Mouse (Mus musculus) liver, embryonic 14.5 days (tissue): ENCODE results near the gene Atxn7l1. TPM values are rescaled to one million over a fixed set of nuclear protein-coding genes. Genes with fewer than 3 reads are reported as not detected.

Experiments used
- ATAC-seq: fragments of 200-750 bp; cut with Nextera tagmentation; 2 replicates; pipeline ENCODE4 v1.8.0; 2017; ENCODE audit warnings: moderate number of reproducible peaks, mild to moderate bottlenecking, moderate library complexity; ENCODE audit not compliant: insufficient read depth
- DNase-seq, 3 experiments: peaks; one replicate each; pipeline ENCODE4 v3.0.0-alpha.2; 2012 to 2013; ENCODE audit warnings: low read depth in 3 of 3, low spot score in 3 of 3
- H3K27ac ChIP-seq: fragments of 300-500 bp; sonication (generic); 2 replicates; pipeline ENCODE4 v1.5.1; 2014; ENCODE audit warnings: moderate library complexity, mild to moderate bottlenecking, control low read depth, inconsistent platforms
- H3K27me3 ChIP-seq: fragments of 300-500 bp; sonication (generic); 2 replicates; pipeline ENCODE4 v1.6.1; 2014; ENCODE audit warnings: mild to moderate bottlenecking, low read length, moderate library complexity; ENCODE audit not compliant: control insufficient read depth, insufficient read depth
- H3K36me3 ChIP-seq: fragments of 300-500 bp; sonication (generic); replicated peaks from 2 replicates; pipeline ENCODE4 v1.6.1; 2014; ENCODE audit warnings: low read depth; ENCODE audit not compliant: control insufficient read depth, insufficient read depth
- H3K4me1 ChIP-seq, 2 experiments: fragments of 200-500 bp in 1 of 2; fragments of 300-500 bp in 1 of 2; sonication (generic) in 1 of 2; replicated peaks; 2 replicates each; pipeline ENCODE4 v1.6.1; 2012 to 2014; ENCODE audit warnings: antibody characterized with exemption in 1 of 2, inconsistent platforms in 1 of 2, low read length in 1 of 2; ENCODE audit not compliant: control insufficient read depth in 2 of 2, insufficient read depth in 2 of 2
- H3K4me2 ChIP-seq: fragments of 300-500 bp; sonication (generic); 2 replicates; pipeline ENCODE4 v1.6.1; 2014; ENCODE audit warnings: low read depth, mild to moderate bottlenecking, control low read depth, moderate library complexity
- H3K4me3 ChIP-seq, 2 experiments: fragments of 200-500 bp in 1 of 2; fragments of 300-500 bp in 1 of 2; sonication (generic) in 1 of 2; 2 replicates each; pipeline ENCODE4 v1.5.1; 2012 to 2014; ENCODE audit warnings: low read depth in 2 of 2, low read length in 2 of 2, mild to moderate bottlenecking in 2 of 2, control low read depth in 1 of 2, inconsistent platforms in 1 of 2, moderate library complexity in 1 of 2; ENCODE audit not compliant: insufficient read depth in 1 of 2
- H3K9ac ChIP-seq: fragments of 300-500 bp; sonication (generic); replicated peaks from 2 replicates; pipeline ENCODE4 v1.6.1; 2014; ENCODE audit warnings: mild to moderate bottlenecking, control low read depth, moderate library complexity
- H3K9me3 ChIP-seq: fragments of 300-500 bp; sonication (generic); 2 replicates; pipeline ENCODE4 v1.6.1; 2016; ENCODE audit warnings: low read length, mixed read lengths; ENCODE audit not compliant: control insufficient read depth
- CTCF ChIP-seq: IDR thresholded peaks from 2 replicates; pipeline ENCODE4 v1.5.1; 2016; ENCODE audit warnings: antibody characterized with exemption, low read depth, control low read depth
- EP300 ChIP-seq: IDR thresholded peaks from 2 replicates; pipeline ENCODE4 v1.6.1; 2016; ENCODE audit warnings: antibody characterized with exemption, low read depth
- WGBS: fragments of 180-500 bp; shearing (Covaris S2); extraction: QIAGEN DNeasy Blood & Tissue Kit; methylation state at CpG from one replicate; pipeline ENCODE4 v1.1.7; 2014; ENCODE audit not compliant: insufficient replicate concordance; 5-methylcytosine and 5-hydroxymethylcytosine counted together
- polyA plus RNA-seq, 2 experiments: library from polyadenylated mRNA; depleted of rRNA in 1 of 2; stranded (reverse) in 1 of 2; unstranded in 1 of 2; fragments of >200 nt; fragmentation: Nextera tagmentation in 1 of 2; extraction: Ambion mirVana in 1 of 2; gene quantifications; 2 replicates each; pipeline versions ENCODE4 v1.2.1 to v1.2.3; 2012 to 2014

The Atxn7l1 gene
- polyA plus RNA-seq, 2 experiments, result 13.3 to 13.9 TPM

DNA sequence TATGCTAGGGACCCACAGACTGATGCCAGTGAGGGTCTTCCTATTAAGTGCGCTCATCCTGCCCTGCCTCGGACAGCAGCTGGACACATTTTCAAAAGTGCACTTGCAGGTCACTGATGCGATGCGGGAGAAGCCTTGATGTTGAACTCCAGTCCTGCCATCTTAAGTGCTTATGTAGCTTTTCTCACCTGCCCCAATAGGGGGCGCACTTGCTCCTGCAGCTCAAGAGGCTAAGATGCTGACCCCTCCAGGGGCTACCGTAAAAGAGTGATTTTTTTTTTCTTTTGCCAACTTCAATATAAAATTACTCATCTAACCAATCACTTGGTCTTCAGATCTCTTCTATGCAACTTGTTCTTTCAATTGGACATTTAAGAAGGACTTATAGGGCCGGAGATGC lies 175.1 kb downstream of the Atxn7l1 start:
- WGBS, result 79% methylated on average over 7 of the region's 7 CpGs
- ATAC-seq, result no peak
- DNase-seq, result no peak
- TF ChIP-seq CTCF, result peak; percentile 71
- TF ChIP-seq EP300, result no peak
- Histone ChIP-seq H3K4me2 (no peak overlapping the region), H3K9ac (no peak overlapping the region), H3K27ac (no peak overlapping the region), H3K4me1 (peaks cover 12% of the 10 kb centered on the region in 2 experiments), H3K27me3 (no peaks in the 10 kb centered on the region), H3K36me3 (peaks cover 22% of the 10 kb centered on the region), H3K4me3 (no peak overlapping the region), H3K9me3 (no peaks in the 10 kb centered on the region)

DNA sequence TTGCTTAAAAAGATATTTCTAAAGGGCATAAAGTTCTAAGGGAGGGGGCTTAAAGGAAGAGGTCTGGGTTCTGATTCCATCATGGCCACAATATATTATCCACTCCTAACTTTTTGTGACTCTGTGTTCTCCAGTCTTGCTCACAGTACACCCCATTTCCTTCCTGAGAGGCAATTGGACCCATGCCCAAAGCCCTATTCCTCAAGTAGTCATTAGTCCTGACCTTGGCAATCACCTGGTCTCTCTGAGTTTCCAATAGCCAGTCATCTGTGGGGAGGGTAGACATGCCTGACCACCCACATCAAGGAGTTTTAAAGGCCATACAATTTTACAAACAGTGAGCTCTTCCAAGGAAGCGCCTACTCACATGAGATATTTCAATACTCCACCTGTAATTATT lies 176.3 kb downstream of the Atxn7l1 start:
- Histone ChIP-seq H3K4me1 (peaks cover 0 to under 1% of the 10 kb centered on the region in 2 experiments; a peak in 3 of 4 replicates), H3K4me3 (no peak overlapping the region), H3K9ac (no peak overlapping the region), H3K4me2 (no peak overlapping the region), H3K9me3 (no peaks in the 10 kb centered on the region), H3K27ac (no peak overlapping the region), H3K27me3 (no peaks in the 10 kb centered on the region), H3K36me3 (peaks cover 28% of the 10 kb centered on the region)
- WGBS, result 86% methylated on average over 1 of the region's 1 CpGs
- DNase-seq (no peak), ATAC-seq (no peak)
- no peak for TF ChIP-seq CTCF
- no peak for TF ChIP-seq EP300

DNA sequence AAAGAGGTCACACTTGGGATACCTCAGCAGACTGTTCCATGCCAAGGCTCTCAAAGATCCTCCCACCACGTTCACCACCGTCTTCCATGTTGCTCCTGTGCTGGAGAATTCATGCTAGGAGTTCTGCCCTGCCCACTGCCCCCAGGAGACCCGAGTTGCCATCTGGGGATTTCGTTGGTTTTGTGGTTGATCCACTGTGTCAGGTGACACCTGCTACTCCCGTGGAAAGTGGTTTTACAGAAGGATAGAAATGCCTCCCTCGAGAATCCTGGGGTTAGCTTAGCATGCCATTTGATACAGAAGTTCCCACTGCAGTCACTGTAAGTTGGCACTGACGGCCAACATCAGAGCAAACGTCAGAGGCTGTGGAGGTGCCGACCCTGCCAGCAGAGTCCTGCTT lies 177.9 kb downstream of the Atxn7l1 start:
- H3K4me1 ChIP-seq, result 0 out of 4 replicates have a peak, but pooled peaks cover 0 to 2% of the 10 kb centered on the region in 2 experiments
- ATAC-seq (no peak), DNase-seq (no peak)
- no peak for TF ChIP-seq EP300
- TF ChIP-seq CTCF, result no peak
- no peak overlapping the region for H3K27ac ChIP-seq
- H3K27me3 ChIP-seq, result no peaks in the 10 kb centered on the region
- no peak overlapping the region for H3K4me2 ChIP-seq
- no peak overlapping the region for H3K4me3 ChIP-seq
- no peaks in the 10 kb centered on the region for H3K9me3 ChIP-seq
- WGBS, result 66% methylated on average over 9 of the region's 9 CpGs
- H3K36me3 ChIP-seq, result peaks cover 24% of the 10 kb centered on the region
- H3K9ac ChIP-seq, result no peak overlapping the region

DNA sequence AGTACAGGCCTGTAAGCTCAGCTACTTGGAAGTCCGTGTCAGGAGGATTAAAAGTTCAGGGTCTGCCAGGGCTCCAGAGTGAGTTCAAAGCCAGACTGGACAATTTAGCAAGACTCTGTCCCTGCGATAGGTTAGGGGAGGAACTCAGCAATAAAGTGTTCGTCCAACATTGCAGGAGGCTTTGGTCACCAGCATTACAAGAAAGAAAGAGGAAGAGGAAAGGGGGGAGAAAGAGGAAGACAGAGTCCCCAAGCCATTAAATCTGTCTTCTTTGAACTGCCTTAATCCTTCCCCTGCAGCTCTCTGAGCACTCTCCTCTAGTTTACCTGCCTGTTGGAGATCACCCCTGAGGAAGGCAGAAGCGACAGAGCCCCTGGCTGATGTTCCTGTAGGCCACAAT lies 184.6 kb downstream of the Atxn7l1 start:
- Histone ChIP-seq H3K4me1 (peaks cover 23 to 26% of the 10 kb centered on the region in 2 experiments), H3K9ac (no peak overlapping the region), H3K27me3 (no peaks in the 10 kb centered on the region), H3K27ac (no peak overlapping the region), H3K36me3 (peaks cover 15% of the 10 kb centered on the region), H3K4me3 (no peak overlapping the region), H3K4me2 (no peak overlapping the region), H3K9me3 (no peaks in the 10 kb centered on the region)
- DNase-seq (no peak), ATAC-seq (no peak)
- WGBS, result 59% methylated on average over 4 of the region's 4 CpGs
- TF ChIP-seq EP300 (no peak), CTCF (no peak)

DNA sequence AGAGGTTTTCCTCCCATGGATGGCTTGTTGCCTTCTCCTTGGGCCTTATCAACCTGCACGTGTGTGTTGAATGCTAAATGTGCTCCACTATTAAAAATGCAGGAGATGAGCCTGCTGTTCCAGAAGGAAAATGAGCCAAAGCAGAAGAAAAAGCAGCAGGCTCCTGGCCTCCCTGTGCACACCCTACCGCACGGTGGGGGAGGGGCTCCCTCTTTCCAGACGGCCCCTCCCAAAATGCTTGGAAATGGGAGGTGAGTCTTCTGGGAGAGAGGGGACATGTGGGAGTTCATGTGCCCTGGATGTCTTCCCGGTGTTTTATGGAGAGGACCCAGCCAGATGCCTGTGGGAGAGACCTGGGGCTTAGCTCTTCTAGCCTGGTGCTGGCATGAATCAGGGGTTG lies 185.3 kb downstream of the Atxn7l1 start:
- WGBS, result 74% methylated on average over 5 of the region's 5 CpGs
- no peak overlapping the region for H3K27ac ChIP-seq
- TF ChIP-seq CTCF (no peak), EP300 (no peak)
- H3K36me3 ChIP-seq, result peaks cover 10% of the 10 kb centered on the region
- DNase-seq, result no peak
- no peak overlapping the region for H3K4me2 ChIP-seq
- H3K4me3 ChIP-seq, result no peak overlapping the region
- H3K9me3 ChIP-seq, result no peaks in the 10 kb centered on the region
- H3K27me3 ChIP-seq, result no peaks in the 10 kb centered on the region
- H3K9ac ChIP-seq, result no peak overlapping the region
- ATAC-seq, result no peak
- peaks cover 23 to 27% of the 10 kb centered on the region in 2 experiments for H3K4me1 ChIP-seq
